Mouse (Mus musculus) midbrain, postnatal 0 days (tissue): ENCODE results near the gene 4933434E20Rik. TPM values are rescaled to one million over a fixed set of nuclear protein-coding genes. Genes with fewer than 3 reads are reported as not detected.

Source experiments
- ATAC-seq: fragments of 200-750 bp; cut with Nextera tagmentation; 2 replicates; pipeline ENCODE4 v1.8.0; 2017; ENCODE audit warnings: moderate number of reproducible peaks, mild to moderate bottlenecking, moderate TSS enrichment, moderate library complexity; ENCODE audit not compliant: low FRiP score
- DNase-seq: peaks from one replicate; pipeline ENCODE4 v3.0.0-alpha.2; 2015; ENCODE audit warnings: low spot score
- H3K27ac ChIP-seq: fragments of 300-500 bp; sonication (generic); 2 replicates; pipeline ENCODE4 v1.5.1; 2014; ENCODE audit warnings: low read depth, mild to moderate bottlenecking, low read length, mixed read lengths
- H3K27me3 ChIP-seq: fragments of 300-500 bp; sonication (generic); 2 replicates; pipeline ENCODE4 v1.6.1; 2014; ENCODE audit warnings: low read length, control low read depth, mixed read lengths; ENCODE audit not compliant: insufficient read depth
- H3K36me3 ChIP-seq: fragments of 300-500 bp; sonication (generic); 2 replicates; pipeline ENCODE4 v1.6.1; 2014; ENCODE audit warnings: low read length, control low read depth, mixed read lengths; ENCODE audit not compliant: insufficient read depth
- H3K4me1 ChIP-seq: fragments of 300-500 bp; sonication (generic); 2 replicates; pipeline ENCODE4 v1.6.1; 2014; ENCODE audit warnings: mild to moderate bottlenecking, control low read depth, antibody characterized with exemption, low read length, mixed read lengths; ENCODE audit not compliant: insufficient read depth
- H3K4me2 ChIP-seq: fragments of 300-500 bp; sonication (generic); 2 replicates; pipeline ENCODE4 v1.6.1; 2014; ENCODE audit warnings: low read depth, mild to moderate bottlenecking, low read length, mixed read lengths; ENCODE audit not compliant: poor library complexity, severe bottlenecking
- H3K4me3 ChIP-seq: fragments of 300-500 bp; sonication (generic); 2 replicates; pipeline ENCODE4 v1.5.1; 2014; ENCODE audit warnings: low read depth, mild to moderate bottlenecking, low read length, moderate library complexity
- H3K9ac ChIP-seq: fragments of 300-500 bp; sonication (generic); replicated peaks from 2 replicates; pipeline ENCODE4 v1.6.1; 2014; ENCODE audit warnings: mild to moderate bottlenecking, low read length, moderate library complexity, mixed read lengths; ENCODE audit not compliant: poor library complexity, severe bottlenecking
- H3K9me3 ChIP-seq: fragments of 300-500 bp; sonication (generic); 2 replicates; pipeline ENCODE4 v1.6.1; 2016; ENCODE audit warnings: low read length, control low read depth
- CTCF ChIP-seq: IDR thresholded peaks from 2 replicates; pipeline ENCODE4 v1.5.1; 2016; ENCODE audit warnings: antibody characterized with exemption, mild to moderate bottlenecking
- WGBS: fragments of 180-500 bp; shearing (Covaris S2); extraction: QIAGEN DNeasy Blood & Tissue Kit; methylation state at CpG from one replicate; pipeline ENCODE4 v1.1.7; 2014; 5-methylcytosine and 5-hydroxymethylcytosine counted together
- polyA plus RNA-seq: library from polyadenylated mRNA; unstranded; fragments of >200 nt; fragmentation: Nextera tagmentation; extraction: Ambion mirVana; gene quantifications from 2 replicates; pipeline ENCODE4 v1.2.1, GENCODE M21; 2015
- total RNA-seq: library from RNA; depleted of rRNA; stranded (reverse); fragments of >200 nt; gene quantifications from 2 replicates; pipeline ENCODE4 v1.2.3, GENCODE M21; 2014

4933434E20Rik gene
- total and polyA plus RNA-seq, 2 experiments from 2014 or later = 111 to 230 TPM

GRCm38 (mm10) chr3:90097928-90098327 is 46.5 kb downstream of the 4933434E20Rik start:
- H3K27ac ChIP-seq = no peak overlapping the region
- H3K27me3 ChIP-seq = no peaks in the 10 kb centered on the region
- no peak overlapping the region for H3K9ac ChIP-seq
- ATAC-seq = no peak
- TF ChIP-seq CTCF = no peak
- no peak for DNase-seq
- H3K4me1 ChIP-seq = no peaks in the 10 kb centered on the region
- WGBS = 87% methylated on average over 5 of the region's 5 CpGs
- H3K9me3 ChIP-seq = no peaks in the 10 kb centered on the region
- H3K36me3 ChIP-seq = peaks cover 24% of the 10 kb centered on the region
- no peak overlapping the region for H3K4me2 ChIP-seq
- no peak overlapping the region for H3K4me3 ChIP-seq

GRCm38 (mm10) chr3:90101010-90101409 is 49.6 kb downstream of the 4933434E20Rik start:
- peaks cover 15% of the 10 kb centered on the region for H3K36me3 ChIP-seq
- WGBS = 90% methylated on average over 3 of the region's 3 CpGs
- ATAC-seq (no peak), DNase-seq (no peak)
- no peak for TF ChIP-seq CTCF
- H3K4me1 ChIP-seq = no peaks in the 10 kb centered on the region
- H3K4me2 ChIP-seq = no peak overlapping the region
- H3K27me3 ChIP-seq = no peaks in the 10 kb centered on the region
- no peaks in the 10 kb centered on the region for H3K9me3 ChIP-seq
- no peak overlapping the region for H3K9ac ChIP-seq
- no peak overlapping the region for H3K27ac ChIP-seq
- H3K4me3 ChIP-seq = no peak overlapping the region

GRCm38 (mm10) chr3:90101673-90102072 is 50.2 kb downstream of the 4933434E20Rik start:
- no peak overlapping the region for H3K27ac ChIP-seq

GRCm38 (mm10) chr3:90102239-90102638 is 50.8 kb downstream of the 4933434E20Rik start:
- H3K9ac ChIP-seq = no peak overlapping the region
- H3K27ac ChIP-seq = no peak overlapping the region
- WGBS = 80% methylated on average over 2 of the region's 2 CpGs
- H3K9me3 ChIP-seq = no peaks in the 10 kb centered on the region
- H3K27me3 ChIP-seq = no peaks in the 10 kb centered on the region
- ATAC-seq (no peak), DNase-seq (no peak)
- H3K4me2 ChIP-seq = no peak overlapping the region
- no peak for TF ChIP-seq CTCF
- no peak overlapping the region for H3K4me3 ChIP-seq
- H3K4me1 ChIP-seq = no peaks in the 10 kb centered on the region
- H3K36me3 ChIP-seq = peaks cover 15% of the 10 kb centered on the region

More at GRCm38 (mm10) chr3:90101673-90102072, 50.2 kb downstream of the 4933434E20Rik start:
- H3K9me3 ChIP-seq = no peaks in the 10 kb centered on the region
- no peak for TF ChIP-seq CTCF
- H3K27me3 ChIP-seq = no peaks in the 10 kb centered on the region
- 95% methylated on average over 2 of the region's 2 CpGs for WGBS
- peaks cover 15% of the 10 kb centered on the region for H3K36me3 ChIP-seq
- ATAC-seq (no peak), DNase-seq (no peak)
- H3K4me3 ChIP-seq = no peak overlapping the region
- no peak overlapping the region for H3K4me2 ChIP-seq
- H3K9ac ChIP-seq = no peak overlapping the region
- H3K4me1 ChIP-seq = no peaks in the 10 kb centered on the region

GRCm38 (mm10) chr3:90103176-90103575 is 51.7 kb downstream of the 4933434E20Rik start:
- Histone ChIP-seq H3K9ac (no peak overlapping the region), H3K4me2 (no peak overlapping the region), H3K4me1 (no peaks in the 10 kb centered on the region), H3K4me3 (no peak overlapping the region), H3K9me3 (no peaks in the 10 kb centered on the region), H3K36me3 (peaks cover 14% of the 10 kb centered on the region), H3K27ac (no peak overlapping the region), H3K27me3 (no peaks in the 10 kb centered on the region)
- TF ChIP-seq CTCF = no peak
- DNase-seq = no peak
- WGBS = 94% methylated on average over 2 of the region's 2 CpGs
- no peak for ATAC-seq

GRCm38 (mm10) chr3:90103938-90104337 is 52.5 kb downstream of the 4933434E20Rik start, which contains the start of gene Nup210l:
Nup210l (plus strand) TSS chr3:90104132.
- Histone ChIP-seq H3K27ac (no peak within 1 kb of the TSS), H3K9ac (no peak within 1 kb of the TSS), H3K4me3 (no peak within 1 kb of the TSS), H3K9me3 (no peaks in the 10 kb centered on the region), H3K4me2 (no peak within 1 kb of the TSS), H3K36me3 (peaks cover 6% of the 10 kb centered on the region), H3K4me1 (no peaks in the 10 kb centered on the region), H3K27me3 (no peaks in the 10 kb centered on the region)
- TF ChIP-seq CTCF = no peak
- ATAC-seq = no peak
- no peak for DNase-seq
- 87% methylated on average over 13 of the region's 13 CpGs for WGBS
